Mouse (Mus musculus) macrophage (primary cell): ENCODE measurements around the gene Serpinb1a. TPM values are rescaled to one million over a fixed set of nuclear protein-coding genes. Genes with fewer than 3 reads are reported as not detected.

Experiments
- H3K27ac ChIP-seq: fragments of 350-480 bp; formaldehyde crosslinking; 2 replicates; pipeline ENCODE4 v1.9.0; 2021
- H3K36me3 ChIP-seq: fragments of 350-480 bp; formaldehyde crosslinking; 2 replicates; pipeline ENCODE4 v1.9.0; 2021; ENCODE audit errors: inconsistent target
- H3K4me3 ChIP-seq: fragments of 350-480 bp; formaldehyde crosslinking; 2 replicates; pipeline ENCODE4 v1.9.0; 2021; ENCODE audit errors: inconsistent target
- H3K79me2 ChIP-seq: fragments of 350-480 bp; formaldehyde crosslinking; 2 replicates; pipeline ENCODE4 v1.9.0; 2021; ENCODE audit errors: inconsistent target
- WGBS: methylation state at CpG from one replicate; pipeline ENCODE4 v1.1.7; 2026; ENCODE audit warnings: inconsistent platforms; ENCODE audit not compliant: missing documents; 5-methylcytosine and 5-hydroxymethylcytosine counted together
- polyA plus RNA-seq: library from polyadenylated mRNA; stranded (reverse); fragments of 250-400 nt; gene quantifications from 3 replicates; pipeline ENCODE4 v1.2.4, GENCODE M21; 2018; ENCODE audit warnings: inconsistent platforms

Serpinb1a gene
- polyA plus RNA-seq, 1 experiment from 2014 or later: 1.4 TPM

DNA sequence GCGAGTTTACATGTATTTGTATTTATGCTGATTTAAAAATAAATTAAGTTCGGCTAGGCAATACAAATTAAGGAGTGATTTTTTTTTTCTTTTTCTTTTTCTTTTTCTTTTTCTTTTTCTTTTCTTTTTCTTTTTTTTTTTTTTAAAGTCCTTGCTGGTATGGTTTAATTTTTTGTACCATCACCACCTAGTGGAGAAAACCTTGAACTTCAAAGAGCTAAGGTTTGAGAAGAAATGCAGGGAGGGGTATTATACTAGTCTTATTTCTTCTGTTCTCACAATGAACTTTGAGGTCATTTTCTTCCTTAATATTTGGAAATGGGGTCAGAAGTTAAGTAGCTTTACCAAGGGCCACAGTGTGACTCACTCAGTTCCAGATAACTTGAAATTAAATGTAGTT, 51.9 kb downstream of the Serpinb1a start:
- Histone ChIP-seq H3K4me3 (no peak overlapping the region), H3K27ac (no peak overlapping the region), H3K36me3 (no peaks in the 10 kb centered on the region), H3K79me2 (no peaks in the 10 kb centered on the region; the same call in 1 of the 2 replicates)
- WGBS: 76% methylated on average over 2 of the region's 2 CpGs

DNA sequence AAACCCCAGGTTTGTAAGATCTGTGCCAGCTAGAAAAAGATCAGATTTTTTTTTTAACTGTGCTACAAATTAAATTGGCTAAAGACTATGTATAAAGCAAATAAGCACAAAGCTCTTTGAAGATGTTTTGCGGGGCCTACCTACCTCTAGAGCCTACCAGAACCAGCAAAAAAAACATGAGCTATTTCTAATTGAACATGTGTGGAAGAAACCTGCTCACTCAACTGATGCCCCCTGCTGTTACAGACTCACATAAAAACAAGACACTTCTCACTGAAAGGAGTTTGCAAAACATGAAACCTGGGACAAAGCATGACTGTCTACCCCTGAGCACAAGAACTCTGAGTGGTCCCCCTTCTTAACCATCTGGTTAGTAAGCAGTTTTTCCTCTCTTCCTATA, 53.9 kb downstream of the Serpinb1a start:
- Histone ChIP-seq H3K4me3 (no peak overlapping the region), H3K36me3 (no peaks in the 10 kb centered on the region), H3K79me2 (no peaks in the 10 kb centered on the region), H3K27ac (no peak overlapping the region)
- WGBS: 100% methylated on average over 1 of the region's 1 CpGs

DNA sequence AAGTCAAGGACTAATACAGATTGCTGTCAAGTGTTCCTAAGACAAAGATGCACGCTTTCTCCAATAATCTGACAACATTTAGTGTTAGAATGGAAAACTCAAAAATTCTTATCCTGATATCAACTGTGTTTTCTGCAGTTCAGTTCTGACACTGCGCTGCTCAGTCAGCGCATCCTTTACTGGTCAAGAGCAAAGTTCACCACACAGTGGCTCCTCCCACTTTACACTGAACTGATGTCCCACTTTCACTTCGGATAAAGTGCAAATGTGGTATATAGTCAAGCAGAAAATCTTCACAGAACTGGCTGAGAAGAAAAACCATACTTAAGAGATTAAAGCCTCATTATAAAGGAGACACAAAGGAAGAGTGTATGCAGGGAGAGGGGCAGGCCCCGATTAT, 55.8 kb downstream of the Serpinb1a start:
- no peak overlapping the region for H3K27ac ChIP-seq
- no peaks in the 10 kb centered on the region for H3K79me2 ChIP-seq
- no peaks in the 10 kb centered on the region for H3K36me3 ChIP-seq
- no peak overlapping the region for H3K4me3 ChIP-seq
- 91% methylated on average over 5 of the region's 5 CpGs for WGBS

DNA sequence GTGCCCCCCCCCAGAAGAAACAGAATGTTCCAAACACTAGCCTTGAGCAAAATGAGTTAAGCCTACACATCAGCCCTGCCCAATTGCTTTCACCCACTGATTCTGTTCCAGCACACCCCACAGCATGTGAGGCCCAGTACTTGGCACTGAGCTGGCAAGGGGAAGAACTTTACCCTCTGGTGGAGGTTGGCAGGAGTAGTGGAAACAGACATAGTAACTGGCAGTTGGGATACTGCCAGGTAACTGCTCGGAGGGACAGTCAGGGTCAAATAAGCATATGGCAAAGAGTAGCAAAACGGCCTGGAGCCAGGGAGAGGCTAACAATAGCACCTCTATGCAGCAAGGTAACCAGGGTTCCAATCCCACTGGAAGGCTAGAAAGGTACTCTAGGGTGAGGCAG, 56.4 kb downstream of the Serpinb1a start:
- Histone ChIP-seq H3K4me3 (no peak overlapping the region), H3K79me2 (no peaks in the 10 kb centered on the region), H3K36me3 (no peaks in the 10 kb centered on the region), H3K27ac (no peak overlapping the region)
- WGBS: 78% methylated on average over 2 of the region's 2 CpGs

Other genes with a start within 250 kb of the Serpinb1a start
- gene Mylk4, start 67.2 kb downstream of the Serpinb1a start, polyA plus RNA-seq: not detected in 3 replicates
- 7.1 to 9.5 TPM (median 8.7 TPM) in 3 replicates for gene Wrnip1, start 49.1 kb downstream of the Serpinb1a start, polyA plus RNA-seq
- not detected in 3 replicates for gene D930007J09Rik, start 48.3 kb downstream of the Serpinb1a start, polyA plus RNA-seq
- 3.9 to 4.2 TPM (median 4.2 TPM) in 3 replicates for gene Serpinb1c, start 47.0 kb upstream of the Serpinb1a start, polyA plus RNA-seq
- gene Serpinb6b, start 114.0 kb upstream of the Serpinb1a start, polyA plus RNA-seq: 3.7 to 12.9 TPM (median 6.1 TPM) in 3 replicates
- gene Serpinb9, start 152.1 kb upstream of the Serpinb1a start, polyA plus RNA-seq: 5.1 to 13.2 TPM (median 9.9 TPM) in 3 replicates
- 0.10 to 0.26 TPM in 2 of 3 replicates, not detected in the other for gene Serpinb9b, start 176.2 kb upstream of the Serpinb1a start, polyA plus RNA-seq
- 0.22 to 0.30 TPM in 2 of 3 replicates, not detected in the other for gene Serpinb1b, start 227.4 kb upstream of the Serpinb1a start, polyA plus RNA-seq